Mouse (Mus musculus) hindbrain, embryonic 16.5 days (tissue): ENCODE results near the gene Sptssa. TPM values are rescaled to one million over a fixed set of nuclear protein-coding genes. Genes with fewer than 3 reads are reported as not detected.

ENCODE experiments used
- ATAC-seq: fragments of 200-750 bp; cut with Nextera tagmentation; 2 replicates; pipeline ENCODE4 v1.8.0; 2017; ENCODE audit warnings: moderate TSS enrichment, moderate library complexity
- H3K27ac ChIP-seq: fragments of 300-500 bp; sonication (generic); 2 replicates; pipeline ENCODE4 v1.5.1; 2014; ENCODE audit warnings: low read depth, mild to moderate bottlenecking, control low read depth, low read length, moderate library complexity
- H3K27me3 ChIP-seq: fragments of 300-500 bp; sonication (generic); replicated peaks from 2 replicates; pipeline ENCODE4 v1.6.1; 2014; ENCODE audit warnings: low read length; ENCODE audit not compliant: control insufficient read depth, insufficient read depth
- H3K36me3 ChIP-seq: fragments of 300-500 bp; sonication (generic); 2 replicates; pipeline ENCODE4 v1.6.1; 2014; ENCODE audit warnings: mild to moderate bottlenecking, low read length, moderate library complexity, mixed read lengths; ENCODE audit not compliant: control insufficient read depth, insufficient read depth
- H3K4me1 ChIP-seq: fragments of 300-500 bp; sonication (generic); 2 replicates; pipeline ENCODE4 v1.6.1; 2014; ENCODE audit warnings: low read depth, low read length; ENCODE audit not compliant: control insufficient read depth, insufficient read depth
- H3K4me2 ChIP-seq: fragments of 300-500 bp; sonication (generic); 2 replicates; pipeline ENCODE4 v1.6.1; 2014; ENCODE audit warnings: mild to moderate bottlenecking, low read length, control low read depth, moderate library complexity
- H3K4me3 ChIP-seq: fragments of 300-500 bp; sonication (generic); 2 replicates; pipeline ENCODE4 v1.5.1; 2014; ENCODE audit warnings: mild to moderate bottlenecking, low read length, control low read depth, moderate library complexity
- H3K9ac ChIP-seq: fragments of 300-500 bp; sonication (generic); 2 replicates; pipeline ENCODE4 v1.6.1; 2014; ENCODE audit warnings: low read depth, mild to moderate bottlenecking, control low read depth, low read length, moderate library complexity
- H3K9me3 ChIP-seq: fragments of 300-500 bp; sonication (generic); 2 replicates; pipeline ENCODE4 v1.6.1; 2014; ENCODE audit warnings: mild to moderate bottlenecking, low read length, moderate library complexity; ENCODE audit not compliant: control insufficient read depth
- WGBS: fragments of 180-500 bp; shearing (Covaris S2); extraction: QIAGEN DNeasy Blood & Tissue Kit; methylation state at CpG from one replicate; pipeline ENCODE4 v1.1.7; 2014; 5-methylcytosine and 5-hydroxymethylcytosine counted together
- polyA plus RNA-seq: library from polyadenylated mRNA; unstranded; fragments of >200 nt; fragmentation: Nextera tagmentation; extraction: Ambion mirVana; gene quantifications from 2 replicates; pipeline ENCODE4 v1.2.1, GENCODE M21; 2015

Gene Sptssa
- polyA plus RNA-seq, 1 experiment from 2014 or later, result 213 TPM

DNA sequence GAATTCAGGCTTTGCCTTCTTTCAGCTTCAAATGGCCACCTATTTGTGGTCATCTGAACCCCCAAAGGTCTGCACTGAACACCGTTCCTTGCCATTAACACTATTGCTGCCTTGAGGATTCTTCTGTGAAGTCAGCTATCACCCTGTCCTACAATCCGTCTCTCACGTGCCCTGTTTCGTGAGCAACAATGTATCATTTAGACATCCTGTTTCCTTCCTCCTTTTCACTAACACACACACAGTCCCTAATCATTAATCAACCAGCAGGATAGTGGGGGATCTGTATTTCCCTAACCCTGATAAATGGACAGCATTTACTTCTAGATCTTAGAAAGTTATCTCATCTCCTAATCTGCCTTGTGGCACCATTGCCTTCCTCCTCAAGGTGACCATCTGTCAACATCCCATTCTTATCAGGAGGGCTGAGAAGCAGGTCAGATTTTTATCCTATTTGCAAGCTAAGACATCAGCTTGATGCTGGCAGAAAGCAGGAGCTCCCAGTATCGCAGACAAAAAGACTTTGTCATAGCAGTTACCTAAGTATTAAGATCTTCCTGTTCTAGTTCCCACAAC lies 13.0 kb downstream of the Sptssa start:
- 66% methylated on average over 5 of the region's 5 CpGs for WGBS

DNA sequence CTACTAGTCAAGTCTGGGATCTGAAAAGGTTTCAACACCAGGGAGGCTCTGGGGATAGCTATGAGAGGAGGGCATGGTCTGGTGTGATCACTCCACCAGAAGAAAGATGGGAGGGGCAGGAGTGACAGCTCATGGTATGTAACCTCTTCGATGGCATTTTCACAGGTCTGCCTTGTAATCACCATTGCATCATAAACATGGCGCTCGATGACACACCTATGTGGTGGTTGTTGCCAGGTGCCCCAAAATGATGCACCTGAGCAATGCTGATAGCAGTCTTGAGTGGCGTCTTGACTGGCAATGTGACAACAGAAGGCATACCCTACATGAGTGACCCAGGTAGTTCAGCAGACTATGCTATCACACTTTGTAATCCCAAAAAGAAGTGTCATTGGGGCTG lies 15.0 kb downstream of the Sptssa start:
- ATAC-seq, result no peak
- no peaks in the 10 kb centered on the region for H3K4me1 ChIP-seq
- WGBS, result 98% methylated on average over 4 of the region's 4 CpGs

More for the DNA sequence above, 13.0 kb downstream of the Sptssa start:
- Histone ChIP-seq H3K9ac (no peak overlapping the region), H3K36me3 (no peaks in the 10 kb centered on the region), H3K4me2 (no peak overlapping the region), H3K4me1 (no peaks in the 10 kb centered on the region), H3K4me3 (no peak overlapping the region), H3K9me3 (no peaks in the 10 kb centered on the region), H3K27ac (no peak overlapping the region; the same call in 1 of the 2 replicates), H3K27me3 (no peaks in the 10 kb centered on the region)
- ATAC-seq, result no peak

DNA sequence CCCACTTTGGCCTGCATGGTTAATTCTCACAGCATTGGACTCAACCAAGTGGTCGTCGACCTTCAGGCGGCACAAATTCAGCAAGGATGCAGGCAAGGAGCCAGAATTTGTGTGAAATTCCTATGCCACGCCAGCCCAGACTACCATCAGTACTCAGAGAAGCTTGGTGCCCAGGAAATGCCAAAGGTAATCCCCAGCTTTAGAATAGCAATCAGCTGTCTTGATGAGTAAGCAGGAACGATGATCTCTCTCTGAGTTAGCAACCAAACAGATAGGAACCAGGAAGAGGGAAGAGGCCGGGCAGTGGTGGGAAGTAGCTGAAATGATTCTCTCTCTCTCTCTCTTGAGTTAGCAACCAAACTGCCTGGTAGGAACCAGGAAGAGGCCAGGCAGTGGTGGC lies 16.1 kb downstream of the Sptssa start:
- Histone ChIP-seq H3K4me2 (no peak overlapping the region), H3K9me3 (no peaks in the 10 kb centered on the region), H3K27ac (no peak overlapping the region), H3K27me3 (no peaks in the 10 kb centered on the region), H3K4me3 (no peak overlapping the region), H3K9ac (no peak overlapping the region), H3K36me3 (no peaks in the 10 kb centered on the region), H3K4me1 (no peaks in the 10 kb centered on the region)
- ATAC-seq, result no peak
- WGBS, result 78% methylated on average over 6 of the region's 6 CpGs

More for the DNA sequence above, 15.0 kb downstream of the Sptssa start:
- Histone ChIP-seq H3K4me2 (no peak overlapping the region), H3K27ac (no peak overlapping the region), H3K9me3 (no peaks in the 10 kb centered on the region), H3K36me3 (no peaks in the 10 kb centered on the region), H3K4me3 (no peak overlapping the region), H3K27me3 (no peaks in the 10 kb centered on the region), H3K9ac (no peak overlapping the region)

DNA sequence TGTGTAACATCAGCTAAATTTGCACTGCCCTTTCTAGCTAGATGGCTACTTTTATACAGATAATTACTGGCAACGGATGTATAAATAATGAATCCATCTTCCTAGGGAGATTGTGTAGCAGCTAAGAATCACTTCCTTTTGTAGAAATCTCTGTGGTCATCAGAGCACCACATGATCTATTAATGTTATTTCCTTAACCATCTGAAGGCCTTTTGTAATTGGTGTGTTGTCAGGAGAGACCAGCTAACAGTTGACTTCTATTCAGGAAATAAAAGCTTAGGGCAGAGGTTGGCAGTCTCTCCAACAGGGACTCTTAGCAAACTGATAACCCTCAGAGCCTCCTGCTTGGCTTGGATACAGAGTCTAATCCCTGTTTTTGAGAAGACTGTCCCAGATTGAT lies 19.3 kb downstream of the Sptssa start:
- WGBS, result 81% methylated on average over 1 of the region's 1 CpGs
- no peak overlapping the region for H3K9ac ChIP-seq
- H3K27ac ChIP-seq, result no peak overlapping the region
- no peaks in the 10 kb centered on the region for H3K4me1 ChIP-seq
- H3K4me2 ChIP-seq, result no peak overlapping the region
- H3K36me3 ChIP-seq, result no peaks in the 10 kb centered on the region
- H3K9me3 ChIP-seq, result no peaks in the 10 kb centered on the region
- no peaks in the 10 kb centered on the region for H3K27me3 ChIP-seq
- no peak for ATAC-seq
- no peak overlapping the region for H3K4me3 ChIP-seq

DNA sequence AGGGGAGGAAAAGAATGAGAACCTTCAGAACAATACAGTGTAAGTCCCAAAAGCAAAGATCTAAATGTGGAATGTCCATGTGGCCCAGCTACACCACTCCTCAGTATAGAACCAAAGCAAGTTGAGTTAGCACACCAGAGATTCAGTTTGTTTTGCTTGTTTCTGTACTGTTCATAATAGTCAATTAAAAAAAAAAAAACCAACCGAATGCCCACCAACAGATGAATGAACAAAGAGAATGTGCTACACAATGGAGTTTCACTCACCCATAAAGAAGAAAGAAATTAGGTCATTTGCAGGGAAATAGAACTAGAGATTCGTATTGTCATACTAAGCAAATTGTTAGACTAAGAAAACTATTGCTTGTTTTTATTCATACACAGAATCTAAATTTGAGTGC lies 24.2 kb downstream of the Sptssa start:
- Histone ChIP-seq H3K36me3 (no peaks in the 10 kb centered on the region), H3K4me2 (no peak overlapping the region), H3K4me1 (no peaks in the 10 kb centered on the region), H3K27me3 (no peaks in the 10 kb centered on the region), H3K4me3 (no peak overlapping the region), H3K9ac (no peak overlapping the region), H3K27ac (no peak overlapping the region), H3K9me3 (no peaks in the 10 kb centered on the region)
- 65% methylated on average over 2 of the region's 2 CpGs for WGBS
- ATAC-seq, result no peak

DNA sequence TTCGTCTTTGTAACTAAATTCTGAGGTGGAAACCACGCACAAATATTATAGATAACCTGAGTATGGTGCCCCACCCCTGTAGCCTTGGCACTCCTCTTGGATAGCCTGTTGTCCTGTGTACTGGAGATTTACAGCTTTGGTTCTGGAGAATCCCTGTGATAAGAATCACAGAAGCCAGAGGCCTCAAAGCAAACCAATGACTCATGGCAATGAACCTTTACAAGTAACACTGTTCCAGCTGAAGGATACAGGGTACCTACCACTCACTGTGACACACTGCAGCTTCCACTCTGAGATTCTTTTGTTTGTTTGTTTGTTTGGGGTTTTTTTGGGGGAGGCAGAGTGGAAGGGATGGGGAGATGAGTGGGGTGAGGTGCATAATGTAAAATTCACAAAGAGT lies 34.4 kb downstream of the Sptssa start:
- 88% methylated on average over 2 of the region's 2 CpGs for WGBS
- ATAC-seq, result no peak

DNA sequence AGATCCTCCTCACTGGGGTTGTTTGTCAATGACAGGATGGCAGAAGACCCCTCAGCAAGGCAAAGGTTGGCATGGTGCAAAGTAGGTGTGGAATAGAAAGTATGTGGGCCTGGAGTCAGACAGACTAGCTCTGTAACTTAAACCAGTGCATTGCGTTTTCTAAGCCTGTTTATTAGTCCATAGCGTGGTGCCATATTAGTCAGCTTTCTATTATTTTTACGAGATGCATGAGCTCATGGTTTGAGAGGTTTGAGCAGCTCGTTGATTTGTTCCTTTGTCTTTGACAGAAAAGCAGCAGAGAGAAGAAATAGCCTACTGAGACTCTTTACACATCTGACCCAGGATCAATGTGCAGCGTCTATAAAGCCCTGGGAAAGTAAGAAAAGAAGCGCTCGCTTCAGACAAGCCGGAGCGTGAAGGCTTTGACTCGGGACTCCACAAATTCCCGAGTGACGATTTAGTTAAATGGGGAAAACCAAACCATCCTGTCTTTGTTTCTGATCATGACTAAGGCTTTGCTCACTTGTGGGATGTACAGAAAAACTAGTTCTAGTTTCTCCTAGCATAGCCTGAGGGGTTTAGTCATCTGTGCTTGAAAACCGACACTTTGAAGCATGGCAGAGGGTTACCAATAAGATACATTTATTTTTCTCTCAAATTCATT lies 36.2 kb downstream of the Sptssa start:
- no peak overlapping the region for H3K4me2 ChIP-seq
- H3K27me3 ChIP-seq, result no peaks in the 10 kb centered on the region
- WGBS, result 66% methylated on average over 13 of the region's 13 CpGs
- H3K4me1 ChIP-seq, result no peaks in the 10 kb centered on the region
- no peak overlapping the region for H3K27ac ChIP-seq
- no peaks in the 10 kb centered on the region for H3K36me3 ChIP-seq
- no peaks in the 10 kb centered on the region; the same call in 1 of the 2 replicates for H3K9me3 ChIP-seq
- no peak overlapping the region for H3K4me3 ChIP-seq
- no peak overlapping the region for H3K9ac ChIP-seq
- no peak for ATAC-seq

More for the DNA sequence above, 34.4 kb downstream of the Sptssa start:
- H3K9ac ChIP-seq, result no peak overlapping the region
- H3K4me1 ChIP-seq, result no peaks in the 10 kb centered on the region
- H3K9me3 ChIP-seq, result no peaks in the 10 kb centered on the region; the same call in 1 of the 2 replicates
- no peaks in the 10 kb centered on the region for H3K36me3 ChIP-seq
- no peak overlapping the region for H3K27ac ChIP-seq
- H3K4me2 ChIP-seq, result no peak overlapping the region
- H3K27me3 ChIP-seq, result no peaks in the 10 kb centered on the region
- H3K4me3 ChIP-seq, result no peak overlapping the region

DNA sequence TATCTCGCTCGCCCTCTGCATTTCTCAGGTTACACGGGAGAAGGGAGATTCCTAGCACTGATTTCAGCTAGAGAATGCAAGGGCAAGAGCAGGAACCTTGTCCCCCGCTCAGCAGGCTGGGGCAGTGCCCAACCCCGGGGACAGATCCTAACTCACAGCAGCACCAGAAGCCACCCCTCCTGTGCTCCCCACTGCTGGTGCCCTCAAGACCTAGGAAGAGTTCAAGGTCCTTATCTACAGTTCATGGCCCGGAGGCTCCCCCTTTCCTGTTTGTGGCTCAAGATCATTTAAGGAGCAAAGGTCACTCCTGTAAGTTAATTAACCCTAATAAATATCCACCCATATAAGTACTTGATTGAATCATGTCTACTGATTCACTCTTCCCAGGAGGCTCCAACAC lies 47.4 kb downstream of the Sptssa start:
- no peaks in the 10 kb centered on the region for H3K4me1 ChIP-seq
- no peak overlapping the region for H3K4me2 ChIP-seq
- no peak overlapping the region for H3K4me3 ChIP-seq
- H3K27me3 ChIP-seq, result no peaks in the 10 kb centered on the region
- no peak overlapping the region for H3K27ac ChIP-seq
- no peaks in the 10 kb centered on the region for H3K9me3 ChIP-seq
- no peak for ATAC-seq
- H3K36me3 ChIP-seq, result no peaks in the 10 kb centered on the region
- no peak overlapping the region for H3K9ac ChIP-seq
- WGBS, result 86% methylated on average over 6 of the region's 6 CpGs

DNA sequence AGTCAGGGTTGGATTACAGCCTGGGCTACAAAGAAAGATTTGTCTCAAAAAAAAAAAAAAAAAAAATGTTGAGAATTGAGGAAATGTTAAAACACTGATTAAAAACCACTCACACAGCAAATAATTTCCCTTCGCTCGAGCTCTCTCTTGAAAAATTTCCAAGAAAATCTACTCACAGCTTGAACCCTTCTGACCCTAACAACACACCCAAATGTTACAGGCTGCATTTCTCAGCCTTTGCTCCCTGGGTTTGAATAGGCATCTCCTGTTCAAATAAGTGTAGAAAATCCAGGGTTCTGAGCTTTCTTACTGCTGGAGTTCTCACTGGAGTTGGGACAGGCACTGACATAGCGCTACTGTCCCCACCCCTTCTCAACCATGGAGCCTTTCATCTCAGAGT lies 51.2 kb downstream of the Sptssa start:
- no peaks in the 10 kb centered on the region for H3K36me3 ChIP-seq
- no peaks in the 10 kb centered on the region for H3K27me3 ChIP-seq
- H3K9me3 ChIP-seq, result no peaks in the 10 kb centered on the region
- no peak overlapping the region for H3K27ac ChIP-seq
- H3K4me1 ChIP-seq, result no peaks in the 10 kb centered on the region
- no peak for ATAC-seq
- H3K4me2 ChIP-seq, result no peak overlapping the region
- WGBS, result 73% methylated on average over 3 of the region's 3 CpGs
- no peak overlapping the region for H3K4me3 ChIP-seq
- H3K9ac ChIP-seq, result no peak overlapping the region
